In genomic region chr8:83740586-83740975, GRCm38 (mm10) we compare ENCODE assay signal across 7 mouse cellular contexts. TPM values are rescaled to one million over a fixed set of nuclear protein-coding genes. Genes with fewer than 3 reads are reported as not detected.
DNase-seq lines count a peak whose midpoint lies in the region; ATAC-seq and TF ChIP-seq lines count a peak whose summit lies in the region.

No protein-coding gene starts in this region.

- H3K27ac ChIP-seq in testis, adult 2 months (ENCODE audit: control insufficient read depth, insufficient read depth, low read depth, low read length): peak overlapping the region; percentile 59
- H3K27ac ChIP-seq in forebrain, embryonic 10.5 days: peak overlapping the region; percentile 80
- H3K27ac ChIP-seq in liver, embryonic 11.5 days (ENCODE audit: low read depth, low read length): peak overlapping the region; percentile 38; the same call in 1 of the 2 replicates
- peak overlapping the region; percentile 88 for H3K27ac ChIP-seq in stomach, embryonic 16.5 days (ENCODE audit: low read length)

- H3K4me1 ChIP-seq in testis, adult 2 months (ENCODE audit: control insufficient read depth, insufficient read depth, low read length): peaks cover 23% of the 10 kb centered on the region
- H3K4me1 ChIP-seq in forebrain, embryonic 10.5 days: peaks cover 35% of the 10 kb centered on the region
- H3K4me1 ChIP-seq in liver, embryonic 11.5 days (replicated peaks; ENCODE audit: control insufficient read depth, insufficient read depth, low read length): peaks cover 28% of the 10 kb centered on the region
- H3K4me1 ChIP-seq in stomach, embryonic 16.5 days (ENCODE audit: control insufficient read depth, insufficient read depth, low read length): peaks cover 36% of the 10 kb centered on the region

- peak overlapping the region; percentile 71 for H3K9ac ChIP-seq in liver, embryonic 11.5 days (ENCODE audit: low read depth, low read length)
- peak overlapping the region; percentile 78 for H3K9ac ChIP-seq in stomach, embryonic 16.5 days (ENCODE audit: low read length)

- H3K9me3 ChIP-seq in forebrain, embryonic 10.5 days: peaks cover 9% of the 10 kb centered on the region; the same call in 1 of the 2 replicates
- peaks cover 3% of the 10 kb centered on the region; the same call in 1 of the 2 replicates for H3K9me3 ChIP-seq in liver, embryonic 11.5 days (ENCODE audit: control insufficient read depth, low read length)
- H3K9me3 ChIP-seq in stomach, embryonic 16.5 days (replicated peaks; ENCODE audit: control insufficient read depth, low read length): 0 out of 2 replicates have a peak, but pooled peaks cover 5% of the 10 kb centered on the region

- TF ChIP-seq CTCF in testis, adult 2 months (IDR thresholded peaks at IDR 0.05; ENCODE audit: control insufficient read depth, insufficient read depth, insufficient replicate concordance, low read depth, low read length): no peak

- H3K27me3 ChIP-seq in testis, adult 2 months (ENCODE audit: control insufficient read depth, insufficient read depth, low read length): no peaks in the 10 kb centered on the region
- peaks cover 61% of the 10 kb centered on the region for H3K27me3 ChIP-seq in forebrain, embryonic 10.5 days (ENCODE audit: poor library complexity, severe bottlenecking)
- no peaks in the 10 kb centered on the region for H3K27me3 ChIP-seq in liver, embryonic 11.5 days (replicated peaks; ENCODE audit: control insufficient read depth, insufficient read depth, low read length)
- H3K27me3 ChIP-seq in stomach, embryonic 16.5 days (ENCODE audit: control insufficient read depth, insufficient read depth, low read length): no peaks in the 10 kb centered on the region

- DNase-seq in testis, postnatal 14 days (ENCODE audit: low spot score): no peak
- DNase-seq in forebrain, embryonic 10.5 days (ENCODE audit: extremely low spot score, low spot score): no peak
- no peak for DNase-seq in liver, embryonic 11.5 days (ENCODE audit: low spot score)
- no peak for DNase-seq in gastrocnemius, adult 18-20 months (ENCODE audit: low spot score)
- no peak for DNase-seq in left cerebral cortex, adult 18-20 months (ENCODE audit: low spot score in 2 of 2)

- no peaks in the 10 kb centered on the region for H3K36me3 ChIP-seq in testis, adult 2 months (ENCODE audit: control insufficient read depth, insufficient read depth, low read length)
- no peaks in the 10 kb centered on the region for H3K36me3 ChIP-seq in forebrain, embryonic 10.5 days (replicated peaks)
- no peaks in the 10 kb centered on the region for H3K36me3 ChIP-seq in liver, embryonic 11.5 days (ENCODE audit: control insufficient read depth, insufficient read depth, low read length)
- H3K36me3 ChIP-seq in stomach, embryonic 16.5 days (ENCODE audit: control insufficient read depth, insufficient read depth, low read length): no peaks in the 10 kb centered on the region

- peak overlapping the region; percentile 94 for H3K4me2 ChIP-seq in liver, embryonic 11.5 days
- peak overlapping the region; percentile 92 for H3K4me2 ChIP-seq in stomach, embryonic 16.5 days (ENCODE audit: low read depth, low read length)

- 25% methylated on average over 3 of the region's 3 CpGs for WGBS in forebrain, embryonic 10.5 days
- 12% methylated on average over 3 of the region's 3 CpGs for WGBS in liver, embryonic 11.5 days
- 13% methylated on average over 3 of the region's 3 CpGs for WGBS in stomach, embryonic 16.5 days

- no peak for TF ChIP-seq POLR2A in testis, adult 2 months (IDR thresholded peaks at IDR 0.05; ENCODE audit: control insufficient read depth, low read depth, low read length)

- peak overlapping the region; percentile 87 for H3K4me3 ChIP-seq in testis, adult 2 months (ENCODE audit: control insufficient read depth, low read depth, low read length)
- H3K4me3 ChIP-seq in forebrain, embryonic 10.5 days: peak overlapping the region; percentile 64
- peak overlapping the region; percentile 64 for H3K4me3 ChIP-seq in liver, embryonic 11.5 days (ENCODE audit: low read depth, low read length)
- H3K4me3 ChIP-seq in stomach, embryonic 16.5 days (replicated peaks; ENCODE audit: low read length): peak overlapping the region; percentile 58

- no peak for ATAC-seq in liver, embryonic 11.5 days (replicated peaks; ENCODE audit: low FRiP score)
- ATAC-seq in stomach, embryonic 16.5 days (ENCODE audit: insufficient read depth, low FRiP score): no peak

RNA-seq across cellular contexts. Expression of gene Adgre5, which starts 0.5 kb away (rescaled TPM):
- polyA plus RNA-seq in testis, adult 2 months (2012; rRNA removed): 6.1 and 13.1 TPM in 2 replicates
- polyA plus RNA-seq in forebrain, embryonic 10.5 days (2016; fragmentation: Nextera tagmentation; extraction: Ambion mirVana): 8.3 and 9.2 TPM in 2 replicates
- 16.8 and 17.2 TPM in 2 replicates for polyA plus RNA-seq in liver, embryonic 11.5 days (2014; fragmentation: Nextera tagmentation; extraction: Ambion mirVana)
- polyA plus RNA-seq in stomach, embryonic 16.5 days (2015; fragmentation: Nextera tagmentation; extraction: Ambion mirVana): 40.5 and 45.6 TPM in 2 replicates
- total RNA-seq in gastrocnemius, adult 18-20 months (2021): 10 to 100 TPM; 16.9 to 22.9 TPM
- total RNA-seq in left cerebral cortex, adult 18-20 months (2021): 10 to 100 TPM; 11.8 TPM

RNA-seq across cellular contexts. Expression of gene Ddx39, which starts 25.6 kb away (rescaled TPM):
- polyA plus RNA-seq in testis, adult 2 months (2012; rRNA removed): 101 and 105 TPM in 2 replicates
- polyA plus RNA-seq in forebrain, embryonic 10.5 days (2016; fragmentation: Nextera tagmentation; extraction: Ambion mirVana): 364 and 371 TPM in 2 replicates
- polyA plus RNA-seq in liver, embryonic 11.5 days (2014; fragmentation: Nextera tagmentation; extraction: Ambion mirVana): 375 and 420 TPM in 2 replicates
- polyA plus RNA-seq in stomach, embryonic 16.5 days (2015; fragmentation: Nextera tagmentation; extraction: Ambion mirVana): 154 and 167 TPM in 2 replicates
- 10 to 100 TPM; 10.0 to 11.1 TPM for total RNA-seq in gastrocnemius, adult 18-20 months (2021)
- total RNA-seq in left cerebral cortex, adult 18-20 months (2021): 10 to 100 TPM; 14.6 to 19.2 TPM

RNA-seq across cellular contexts. Expression of gene Pkn1, which starts 41.6 kb away (rescaled TPM):
- 13.3 and 16.6 TPM in 2 replicates for polyA plus RNA-seq in testis, adult 2 months (2012; rRNA removed)
- polyA plus RNA-seq in forebrain, embryonic 10.5 days (2016; fragmentation: Nextera tagmentation; extraction: Ambion mirVana): 29.0 and 29.3 TPM in 2 replicates
- polyA plus RNA-seq in liver, embryonic 11.5 days (2014; fragmentation: Nextera tagmentation; extraction: Ambion mirVana): 23.3 and 24.3 TPM in 2 replicates
- polyA plus RNA-seq in stomach, embryonic 16.5 days (2015; fragmentation: Nextera tagmentation; extraction: Ambion mirVana): 14.7 and 19.9 TPM in 2 replicates
- total RNA-seq in gastrocnemius, adult 18-20 months (2021): 10 to 100 TPM; 23.0 to 24.3 TPM
- 10 to 100 TPM; 53.9 to 65.2 TPM for total RNA-seq in left cerebral cortex, adult 18-20 months (2021)

Comparison
In these comparisons a context has a peak if more than half of its experiments do, and no peak if none do; other contexts are left out.
1. H3K27ac ChIP-seq: peak in every context shown above with its lines; median percentile 88 in stomach, embryonic 16.5 days; 80 in forebrain, embryonic 10.5 days; 59 in testis, adult 2 months; 38 in liver, embryonic 11.5 days.